Mouse (Mus musculus) neural tube, postnatal 0 days (tissue): Measurements from ENCODE around the gene Tesk1. TPM values are rescaled to one million over a fixed set of nuclear protein-coding genes. Genes with fewer than 3 reads are reported as not detected.

Experiments
- polyA plus RNA-seq: library from polyadenylated mRNA; unstranded; fragments of >200 nt; fragmentation: Nextera tagmentation; extraction: Ambion mirVana; gene quantifications from 2 replicates; pipeline ENCODE4 v1.2.1, GENCODE M21; 2015

Gene Tesk1
- polyA plus RNA-seq: 23.4 and 24.1 TPM in 2 replicates

DNA sequence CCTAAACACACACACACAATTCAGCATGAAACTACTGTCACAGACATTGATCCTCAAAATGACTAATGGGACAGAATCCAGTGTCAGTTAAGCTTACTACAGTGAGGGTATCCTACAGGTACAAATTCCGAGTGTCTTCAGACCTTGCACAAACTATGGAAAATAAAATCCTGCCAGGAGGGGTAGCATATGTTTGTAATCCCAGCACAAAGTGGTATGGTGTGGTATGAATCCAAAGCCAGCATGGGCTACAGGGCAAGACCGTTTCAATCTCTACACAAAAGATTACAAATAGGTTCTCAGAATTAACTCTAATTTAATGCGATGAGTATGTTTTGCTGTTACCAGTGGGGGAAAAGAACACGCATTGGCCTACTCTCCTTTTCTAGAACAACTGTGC, at the start of gene Tesk1:
Gene Tesk1, plus strand, starts transcription at position 301 of the 400 bp plus-strand sequence.

DNA sequence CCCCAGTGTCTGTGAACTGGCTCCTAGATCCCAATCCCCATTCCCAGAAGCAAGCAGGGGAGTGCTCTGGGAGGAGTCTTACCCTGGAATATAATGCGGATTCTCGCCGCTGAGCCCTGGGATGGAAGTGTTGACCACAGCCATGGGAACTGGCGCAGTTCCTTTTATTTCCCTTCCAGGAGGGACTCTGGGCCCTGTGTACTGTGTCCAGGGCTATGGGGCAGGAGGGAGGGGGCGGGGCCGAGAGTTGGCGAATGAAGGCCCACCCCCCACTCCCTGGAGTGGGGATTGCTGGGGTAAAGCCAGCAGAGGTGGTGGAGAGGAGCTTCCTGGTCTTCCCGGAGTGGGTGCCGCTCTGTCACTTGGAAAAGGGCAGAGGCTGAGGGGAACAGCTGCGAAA, 12.8 kb upstream of the Tesk1 start, which contains the start of gene Fam166b:
Gene Fam166b, minus strand, starts transcription at position 189 of the 400 bp plus-strand sequence.

DNA sequence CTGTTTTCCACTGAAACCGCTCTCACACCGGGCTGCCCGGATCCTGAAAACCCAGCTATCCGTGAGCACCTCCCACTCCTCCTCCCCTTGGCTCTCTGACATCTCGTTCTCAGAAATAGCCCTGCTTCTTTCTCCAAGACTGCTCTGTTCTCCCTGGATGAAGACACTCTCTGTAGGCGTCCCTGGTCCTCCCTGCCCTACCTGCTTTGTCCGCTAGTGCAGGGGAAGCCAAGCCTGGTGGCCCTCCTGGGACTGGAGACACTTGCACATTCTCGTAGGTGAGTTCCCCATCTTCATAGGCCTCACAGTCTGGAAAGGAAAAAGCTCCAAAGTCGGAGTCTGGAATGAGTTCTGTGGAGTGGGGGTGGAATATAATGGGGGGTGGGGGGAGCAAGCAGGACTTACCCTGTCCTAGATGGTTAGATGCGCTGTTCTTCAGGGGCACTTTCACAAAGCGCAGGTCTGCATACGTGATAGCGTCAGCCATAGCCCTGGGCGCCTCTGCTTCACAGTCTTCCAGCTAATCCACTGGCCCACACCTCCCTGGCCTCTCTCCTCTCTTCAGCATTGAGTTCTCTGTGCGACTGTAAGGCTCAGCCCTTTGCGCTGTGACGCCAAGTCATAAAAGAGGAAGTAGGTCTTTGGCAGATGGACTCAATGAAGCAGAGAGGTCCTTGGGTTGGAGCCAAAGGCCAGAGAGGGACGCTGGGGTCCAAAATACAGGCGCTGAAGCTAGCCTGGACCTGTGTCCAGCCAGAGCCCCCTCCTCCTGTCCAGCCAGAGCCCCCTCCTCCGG, 12.5 kb downstream of the Tesk1 start, which contains the start of gene Cd72:
Gene Cd72, minus strand, starts transcription at position 588 of the 796 bp plus-strand sequence.

DNA sequence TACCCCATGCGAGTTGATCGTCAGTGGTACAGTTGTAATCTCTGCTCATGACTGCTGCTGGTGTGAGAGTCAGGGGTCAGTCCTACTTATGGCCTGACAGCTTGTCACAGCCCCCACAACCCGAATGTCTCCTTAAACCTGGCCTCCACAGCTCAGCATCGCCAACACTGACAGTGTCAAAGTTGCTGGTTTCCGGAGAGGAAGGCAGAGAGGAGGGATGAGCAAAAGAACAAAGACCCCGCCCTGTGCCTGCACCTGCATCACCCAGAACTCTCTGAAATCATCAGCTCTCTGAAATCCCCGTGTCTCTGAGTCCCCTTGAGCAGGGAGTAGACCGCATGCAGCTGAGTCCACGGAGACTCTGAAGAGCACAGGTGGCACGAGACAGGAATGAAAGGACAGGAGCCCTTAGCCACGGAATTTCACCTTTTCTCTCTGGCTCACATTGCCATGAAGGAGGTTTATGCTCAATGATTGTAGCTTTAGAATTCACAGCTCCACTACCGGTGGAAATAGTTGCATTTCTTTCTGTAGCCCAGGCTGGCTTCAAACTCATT, 41.9 kb downstream of the Tesk1 start, which contains the start of gene Sit1:
Gene Sit1, minus strand, starts transcription at position 200 of the 557 bp plus-strand sequence.

DNA sequence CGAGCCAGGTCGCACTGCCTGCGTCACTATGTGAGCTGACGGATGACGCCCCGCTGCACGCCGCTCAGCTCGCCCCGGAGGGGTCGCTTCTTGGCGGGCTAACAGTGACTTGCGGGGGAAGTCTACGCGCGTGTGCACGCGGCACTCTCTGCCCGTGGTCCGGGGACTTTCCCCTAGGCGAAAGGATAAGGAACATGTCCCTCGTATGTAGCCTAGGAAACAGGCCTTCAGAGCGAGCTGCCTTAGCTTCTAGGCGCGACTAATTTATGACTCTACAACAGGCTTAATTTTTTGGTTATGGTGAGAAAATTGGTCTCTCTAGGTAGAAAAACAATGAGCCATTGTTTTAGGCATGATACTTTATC, 51.1 kb downstream of the Tesk1 start, which contains the start of gene Ccdc107:
Gene Ccdc107, plus strand, starts transcription at position 80 of the 365 bp plus-strand sequence.

Other genes with a start within 250 kb of the Tesk1 start
- 0.22 and 0.75 TPM in 2 replicates for gene Atp8b5, start 174.8 kb upstream of the Tesk1 start, polyA plus RNA-seq
- gene Rusc2, start 60.0 kb upstream of the Tesk1 start, polyA plus RNA-seq: 59.5 and 73.1 TPM in 2 replicates
- gene Fam166b, start 12.8 kb upstream of the Tesk1 start, polyA plus RNA-seq: 3.3 and 4.0 TPM in 2 replicates
- gene Cd72, start 12.7 kb downstream of the Tesk1 start, polyA plus RNA-seq: 3.3 and 5.4 TPM in 2 replicates
- gene Sit1, start 41.8 kb downstream of the Tesk1 start, polyA plus RNA-seq: not detected in 2 replicates
- 110 and 113 TPM in 2 replicates for gene Ccdc107, start 51.0 kb downstream of the Tesk1 start, polyA plus RNA-seq
- 2.9 and 3.9 TPM in 2 replicates for gene Arhgef39, start 57.8 kb downstream of the Tesk1 start, polyA plus RNA-seq
- 0.23 and 0.37 TPM in 2 replicates for gene Car9, start 65.0 kb downstream of the Tesk1 start, polyA plus RNA-seq
- gene Tpm2, start 81.8 kb downstream of the Tesk1 start, polyA plus RNA-seq: 10.8 and 12.2 TPM in 2 replicates
- gene Creb3, start 120.4 kb downstream of the Tesk1 start, polyA plus RNA-seq: 77.3 and 93.8 TPM in 2 replicates
- gene Tln1, start 120.8 kb downstream of the Tesk1 start, polyA plus RNA-seq: 75.4 and 77.1 TPM in 2 replicates
- gene Rgp1, start 136.8 kb downstream of the Tesk1 start, polyA plus RNA-seq: 12.9 and 14.9 TPM in 2 replicates
- gene Gba2, start 136.9 kb downstream of the Tesk1 start, polyA plus RNA-seq: 48.6 and 54.6 TPM in 2 replicates
- 0.38 and 2.0 TPM in 2 replicates for gene Msmp, start 142.6 kb downstream of the Tesk1 start, polyA plus RNA-seq
- 10.6 and 12.2 TPM in 2 replicates for gene Npr2, start 190.0 kb downstream of the Tesk1 start, polyA plus RNA-seq
- 5.6 and 5.7 TPM in 2 replicates for gene Spag8, start 211.7 kb downstream of the Tesk1 start, polyA plus RNA-seq
- 88.3 and 108 TPM in 2 replicates for gene Hint2, start 214.5 kb downstream of the Tesk1 start, polyA plus RNA-seq
- 10.1 and 10.2 TPM in 2 replicates for gene Tmem8b, start 227.0 kb downstream of the Tesk1 start, polyA plus RNA-seq
- 1.6 and 2.0 TPM in 2 replicates for gene Fam221b, start 227.2 kb downstream of the Tesk1 start, polyA plus RNA-seq